Mouse (Mus musculus) telencephalon, adult 2 months (tissue): Measurements from ENCODE around the gene Fbxl19.
"Not testable (repeated sequence)": the region's sequence is repeated elsewhere in the genome, so short reads cannot be mapped to it uniquely, and the experiment has no call there.

Experiments
- DNase-seq: peaks from one replicate; pipeline ENCODE4 v3.0.0-alpha.2; 2011; ENCODE audit warnings: low read depth, low spot score

Gene Fbxl19

GRCm38 (mm10) chr7:127727898-127728297, 16.4 kb upstream of the Fbxl19 start:
- no peak for DNase-seq

DNA sequence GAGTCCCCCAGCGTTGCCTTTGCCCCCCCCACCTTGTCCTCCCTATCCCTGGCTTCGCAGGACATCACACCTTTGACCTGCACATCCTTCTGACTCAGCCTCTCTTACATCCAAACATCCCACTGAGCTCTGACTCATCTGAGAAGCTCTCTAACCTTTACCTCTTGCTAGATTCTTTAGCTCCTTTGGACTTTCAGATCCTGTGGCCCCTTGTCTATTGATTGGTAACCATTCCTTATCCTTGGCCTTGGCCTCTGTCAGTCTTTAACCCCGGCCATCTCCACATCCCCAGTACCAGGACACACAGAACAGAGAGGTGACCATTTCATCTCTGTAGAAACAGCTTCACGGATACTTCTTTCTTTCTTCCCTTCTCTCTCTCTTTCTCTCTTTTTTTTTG, 14.2 kb upstream of the Fbxl19 start:
- DNase-seq = no peak

DNA sequence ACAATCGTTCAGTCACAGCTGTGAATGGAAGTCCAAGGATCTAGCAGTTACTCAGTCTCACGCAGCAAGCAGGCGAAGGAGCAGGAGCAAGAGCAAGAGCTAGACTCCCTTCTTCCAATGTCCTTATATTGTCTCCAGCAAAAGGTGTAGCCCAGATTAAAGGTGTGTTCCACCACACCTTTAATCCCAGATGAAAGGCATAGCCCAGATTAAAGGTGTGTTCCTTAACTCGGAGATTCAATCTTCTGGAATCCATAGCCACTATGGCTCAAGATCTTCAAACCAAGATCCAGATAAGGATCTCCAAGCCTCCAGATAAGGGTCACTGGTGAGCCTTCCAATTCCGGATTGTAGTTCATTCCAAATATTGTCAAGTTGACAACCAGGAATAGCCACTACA, 12.3 kb upstream of the Fbxl19 start, which contains the start of gene Ctf2:
Gene Ctf2 (minus strand): TSS at position 101 of the 400 bp plus-strand sequence.
- not testable (repeated sequence) for DNase-seq

- peak; percentile 100 for DNase-seq
Observed at GRCm38 (mm10) chr7:127745251-127745651, 908 bp downstream of the Fbxl19 start.

DNA sequence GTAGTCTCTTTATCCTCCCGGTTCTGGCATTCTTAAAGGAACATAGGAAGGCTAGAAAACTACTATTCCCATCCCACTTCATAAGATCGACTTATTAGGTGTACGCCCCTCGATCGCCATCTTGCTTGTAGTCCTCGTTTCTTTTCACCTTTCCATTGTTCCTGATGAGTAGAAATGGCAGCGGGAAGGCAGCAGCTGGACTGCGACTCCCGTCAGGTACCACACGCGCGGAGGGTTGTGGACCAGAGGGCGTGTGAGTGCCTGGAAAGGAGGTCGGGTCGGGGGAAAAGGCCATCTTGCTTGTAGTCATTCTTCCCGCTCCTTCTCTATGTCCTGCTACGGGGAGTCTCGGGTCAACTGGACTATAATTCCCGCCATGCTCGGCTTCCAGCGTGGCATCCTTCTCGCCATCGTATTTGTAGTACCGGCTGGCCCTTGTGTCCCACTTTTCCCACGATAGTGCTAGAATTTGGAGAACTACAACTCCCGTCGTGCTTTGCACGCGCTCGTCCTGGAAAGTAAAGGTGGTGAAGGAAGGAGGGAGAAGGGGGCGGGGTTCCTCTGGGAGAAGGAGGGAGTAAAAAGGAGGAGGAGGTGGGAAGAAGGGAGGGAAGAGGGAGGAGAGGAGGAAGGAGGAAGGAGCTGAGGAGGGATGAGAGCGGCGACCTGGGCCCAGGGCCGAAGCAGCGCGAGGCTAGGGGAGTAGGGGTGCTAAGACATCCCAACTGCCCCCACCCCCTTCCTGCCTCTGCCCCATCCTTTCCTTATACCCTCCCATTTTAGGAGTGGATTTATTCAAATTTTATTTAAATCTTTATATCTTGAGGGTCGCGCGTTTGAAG, 1.5 kb downstream of the Fbxl19 start:
- peak; percentile 100 for DNase-seq

DNA sequence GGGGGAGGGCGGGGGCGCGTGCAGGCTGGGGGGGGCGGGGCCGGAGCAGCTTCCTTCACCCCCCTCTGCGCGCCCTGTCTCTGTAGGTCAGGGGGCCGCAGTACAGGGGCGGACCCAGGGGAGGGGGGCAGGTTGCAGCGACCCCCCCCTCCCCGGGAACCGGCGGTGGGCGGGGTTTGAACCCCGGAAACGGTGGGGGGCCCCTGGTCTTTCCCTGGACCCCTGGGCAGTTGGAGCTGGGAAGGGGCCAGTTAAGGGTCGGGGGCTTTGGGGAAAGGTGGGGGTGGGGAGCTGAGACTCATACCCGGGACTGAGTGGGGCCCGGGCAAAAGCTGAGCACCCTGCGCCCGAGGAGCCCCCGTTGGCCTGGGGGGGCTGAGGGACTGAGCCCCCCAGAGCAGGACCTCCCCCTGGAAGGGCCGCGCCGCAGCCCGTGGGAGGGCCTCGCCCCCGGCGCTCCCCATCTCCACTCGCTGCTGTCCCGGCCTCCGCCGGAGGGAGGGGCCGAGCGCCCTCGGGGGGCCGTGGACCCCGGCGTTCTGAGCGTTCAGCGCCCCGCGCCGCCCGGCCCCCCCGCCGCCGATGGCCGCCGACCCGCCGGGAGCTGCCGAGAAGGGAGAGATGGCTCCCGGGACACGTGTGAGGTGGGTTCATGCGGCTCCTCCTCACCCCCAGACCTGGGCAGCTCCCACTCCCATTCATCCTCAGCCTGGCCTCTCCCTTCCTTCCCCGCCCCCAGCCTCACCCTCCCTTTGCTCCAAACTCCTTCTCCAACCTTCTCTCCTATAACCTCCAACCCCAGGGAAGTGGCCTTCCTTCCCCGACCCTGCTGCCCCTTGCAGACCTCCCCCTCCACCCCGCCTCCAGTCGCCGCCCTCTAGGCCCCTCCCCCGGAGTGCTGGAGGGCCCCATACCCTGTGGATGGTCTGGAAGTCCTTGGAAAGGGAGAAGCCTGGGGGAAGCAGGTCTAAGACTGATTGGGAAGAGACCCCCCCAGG, 2.5 kb downstream of the Fbxl19 start:
- DNase-seq = no peak

DNA sequence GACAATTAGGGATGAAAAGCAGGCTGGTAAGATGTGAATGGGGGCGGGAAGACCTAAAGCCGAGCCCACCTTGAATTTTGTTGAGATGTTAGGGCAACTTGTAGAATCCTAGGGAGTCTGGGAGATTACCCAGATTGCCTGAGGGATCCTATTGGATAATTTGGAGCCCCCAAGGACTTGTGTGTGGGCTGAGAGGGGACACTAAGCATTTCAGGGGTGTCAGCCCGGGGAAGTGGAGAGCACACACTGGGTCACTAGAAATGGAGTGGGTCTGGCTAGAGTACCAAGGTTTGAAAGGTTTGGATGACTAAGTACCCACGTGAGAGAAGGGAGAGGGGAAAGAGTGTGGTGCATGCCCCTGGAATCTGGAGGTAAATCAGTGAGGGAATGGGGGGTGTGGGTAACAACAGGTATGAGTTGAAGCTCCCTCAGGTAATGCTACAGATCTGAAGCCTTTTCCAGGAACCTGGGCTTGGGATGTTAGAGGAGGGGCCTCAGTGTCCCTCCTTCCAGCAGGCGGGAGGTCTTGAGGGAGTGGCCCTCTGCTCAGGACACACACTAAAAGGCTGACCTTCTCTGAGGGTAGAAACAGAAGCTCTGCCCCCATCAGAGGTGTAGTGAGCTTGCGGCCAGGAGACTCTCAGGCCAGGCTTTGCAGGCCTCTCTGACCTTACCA, 3.4 kb downstream of the Fbxl19 start:
- no peak for DNase-seq

DNA sequence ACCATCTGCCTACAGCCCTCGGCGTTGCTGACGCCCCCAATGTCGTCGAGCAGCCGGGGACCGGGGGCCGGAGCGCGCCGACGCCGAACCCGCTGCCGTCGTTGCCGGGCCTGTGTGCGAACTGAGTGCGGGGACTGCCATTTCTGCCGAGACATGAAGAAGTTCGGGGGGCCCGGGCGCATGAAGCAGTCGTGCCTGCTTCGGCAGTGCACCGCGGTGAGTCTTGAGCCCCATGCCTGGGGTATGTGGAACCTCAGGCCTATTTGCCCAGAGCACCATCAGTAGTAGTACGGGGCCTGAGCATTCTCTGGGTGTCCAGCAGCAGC, 3.9 kb downstream of the Fbxl19 start:
- no peak for DNase-seq

DNA sequence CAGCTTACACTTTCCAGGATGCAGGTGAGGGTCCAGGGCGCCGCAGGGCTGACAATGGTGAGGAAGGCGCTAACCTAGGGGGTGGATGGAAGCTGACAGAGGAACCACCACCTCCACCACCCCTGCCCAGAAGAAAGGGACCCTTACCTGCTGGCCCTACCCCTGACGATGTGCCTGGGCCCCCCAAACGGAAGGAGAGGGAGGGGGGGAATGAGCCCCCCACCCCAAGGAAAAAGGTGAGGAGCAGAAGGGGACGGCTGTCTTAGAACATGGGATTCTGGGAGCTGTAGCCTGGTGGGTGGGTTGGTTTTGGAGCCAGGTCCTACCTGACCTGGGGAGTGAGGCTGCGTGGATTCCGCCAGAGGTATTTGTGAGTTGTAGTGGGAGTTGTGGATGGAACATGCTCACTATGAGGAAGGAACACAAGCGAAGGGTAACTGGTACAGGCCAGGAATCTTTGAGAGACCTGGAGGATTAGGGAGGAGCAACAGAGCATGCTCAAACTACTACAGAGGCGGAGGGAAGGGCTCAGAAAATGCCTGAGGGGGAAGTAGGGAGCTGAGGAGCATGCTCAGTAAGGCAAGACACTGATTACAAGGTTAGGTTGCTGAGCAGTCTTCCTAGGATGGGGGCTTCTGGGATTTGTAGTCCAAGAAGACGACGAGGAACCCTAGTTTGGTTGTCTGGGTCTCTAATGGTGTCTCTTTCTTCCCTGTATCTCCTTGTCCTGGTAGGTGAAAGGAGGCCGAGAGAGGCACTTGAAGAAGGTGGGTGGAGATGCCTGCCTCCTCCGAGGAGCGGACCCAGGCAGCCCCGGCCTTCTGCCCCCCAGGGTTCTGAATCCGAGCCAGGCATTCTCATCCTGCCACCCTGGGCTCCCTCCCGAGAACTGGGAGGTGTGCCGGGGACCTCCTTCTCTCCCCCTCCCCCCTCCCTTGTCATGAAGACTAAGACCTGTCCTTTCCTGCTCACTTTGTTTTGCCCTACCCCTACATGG, 6.1 kb downstream of the Fbxl19 start:
- peak; percentile 91 for DNase-seq

DNA sequence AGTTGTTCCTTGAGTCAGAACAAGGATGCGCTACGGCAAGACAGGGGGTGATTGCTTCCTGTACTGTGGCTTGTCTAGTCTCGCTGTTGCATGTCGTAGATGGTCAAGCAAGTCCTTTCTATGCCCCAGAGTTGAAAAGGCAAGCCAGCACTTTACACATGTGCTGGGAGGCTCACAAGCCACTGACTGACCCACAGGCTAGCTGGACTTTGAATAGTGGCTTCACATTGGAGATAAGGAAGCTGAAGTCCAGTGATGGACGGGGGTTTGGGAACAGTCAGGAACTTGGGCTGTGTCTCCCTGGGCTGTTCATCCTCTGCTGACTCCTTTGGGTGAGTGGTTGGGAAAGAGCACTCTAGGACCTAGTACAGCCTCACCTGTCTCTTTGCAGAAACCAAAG, 7.3 kb downstream of the Fbxl19 start:
- DNase-seq = no peak

- no peak for DNase-seq
Observed at GRCm38 (mm10) chr7:127752069-127752468, 7.7 kb downstream of the Fbxl19 start.

DNA sequence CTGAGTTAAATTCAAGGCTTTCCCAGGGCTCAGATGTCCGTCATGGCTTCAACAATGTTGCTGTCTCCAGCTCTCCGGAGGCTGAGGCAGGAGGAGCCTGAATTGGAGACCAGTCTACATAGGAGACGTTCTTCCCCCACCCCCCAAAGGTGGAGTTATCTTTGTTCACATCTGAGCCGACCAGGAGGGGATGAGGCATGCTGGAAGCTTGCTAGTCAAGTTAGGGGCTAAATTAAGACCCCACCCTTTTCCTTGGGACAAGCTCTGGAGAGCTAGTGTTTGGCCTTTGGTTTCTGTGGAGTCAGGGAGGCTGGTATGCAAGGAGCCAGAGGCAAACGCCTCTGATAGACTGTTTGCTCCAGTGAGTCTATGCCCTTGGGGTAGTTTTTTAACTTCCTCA, 8.8 kb downstream of the Fbxl19 start:
- DNase-seq = no peak

- no peak for DNase-seq
Observed at GRCm38 (mm10) chr7:127753741-127754140, 9.4 kb downstream of the Fbxl19 start.

DNA sequence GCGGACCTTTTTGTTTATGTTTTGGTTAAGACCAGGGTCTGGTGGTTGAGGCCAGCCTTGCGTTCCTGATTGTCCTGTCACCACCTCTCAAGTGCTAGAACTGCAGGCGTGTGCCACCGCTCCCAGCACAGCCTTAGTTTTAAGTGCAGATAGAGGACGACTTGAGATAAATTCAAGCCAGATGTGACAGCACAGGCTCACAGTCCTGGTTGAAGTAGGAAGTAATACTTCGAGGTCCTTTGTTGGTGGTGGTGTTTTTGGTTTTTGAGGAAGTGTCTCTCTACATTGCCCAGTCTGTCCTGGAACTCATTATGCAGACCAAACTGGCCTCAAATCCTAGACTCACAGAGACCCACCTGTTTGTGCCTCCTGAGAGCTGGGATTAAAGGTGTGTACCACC, 15.4 kb downstream of the Fbxl19 start:
- no peak for DNase-seq

DNA sequence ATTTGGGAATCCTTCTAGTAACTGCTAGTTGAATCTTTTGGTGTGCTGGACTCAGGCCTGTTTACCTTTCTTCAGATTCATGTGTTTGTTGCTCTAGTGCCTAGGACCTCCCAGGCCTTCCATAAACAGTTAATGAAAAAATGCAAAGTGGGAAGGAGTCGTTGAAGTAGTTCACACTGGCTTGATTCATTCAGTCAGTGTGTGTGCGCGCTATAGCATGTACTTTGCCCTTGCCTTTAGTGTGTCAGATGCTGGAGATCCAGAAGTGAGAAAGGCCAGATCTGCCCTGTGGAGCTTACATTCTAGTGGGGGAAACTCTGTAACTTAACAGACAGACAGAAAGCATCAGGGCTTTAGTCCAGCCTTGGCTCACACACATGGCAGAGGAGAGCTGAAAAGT, 16.1 kb downstream of the Fbxl19 start:
- DNase-seq = no peak

DNA sequence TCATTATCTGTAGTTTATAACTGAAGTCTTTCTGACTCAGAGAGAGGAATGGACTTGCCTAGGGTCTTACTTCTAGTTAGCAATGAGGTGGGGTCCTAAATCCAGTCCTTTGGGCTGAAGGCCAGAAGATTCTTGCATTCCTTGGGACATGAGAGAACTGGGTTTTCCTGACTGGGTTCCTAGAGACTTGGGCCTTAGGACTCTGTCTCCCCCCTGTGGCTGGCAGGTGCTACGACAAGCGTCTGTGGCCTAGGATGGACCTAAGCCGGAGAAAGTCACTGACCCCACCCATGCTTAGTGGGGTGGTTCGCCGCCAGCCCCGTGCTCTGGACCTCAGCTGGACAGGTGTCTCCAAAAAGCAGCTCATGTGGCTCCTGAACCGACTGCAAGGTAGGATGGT, 16.7 kb downstream of the Fbxl19 start:
- no peak for DNase-seq

DNA sequence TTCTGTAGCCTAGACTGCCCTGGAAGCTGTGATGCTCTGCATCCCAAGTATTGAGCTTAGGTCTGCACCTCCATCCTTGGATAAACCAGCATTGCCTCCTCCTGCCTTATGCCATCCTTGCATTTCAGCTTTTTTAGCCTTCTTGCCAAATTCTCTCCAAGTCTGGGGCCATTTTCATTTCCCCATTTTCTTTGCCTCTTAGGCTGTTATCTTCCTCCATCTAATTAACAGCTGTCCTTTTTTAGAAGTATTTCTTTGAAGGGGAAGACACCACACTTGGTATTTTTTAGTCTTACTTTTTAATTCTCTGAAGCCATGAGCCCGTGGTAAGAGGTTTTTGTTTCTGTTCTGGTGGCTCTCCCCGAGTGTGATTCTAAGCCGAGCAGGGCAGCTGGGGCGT, 19.3 kb downstream of the Fbxl19 start:
- DNase-seq = no peak

GRCm38 (mm10) chr7:127765756-127766155, 21.4 kb downstream of the Fbxl19 start:
- no peak for DNase-seq

DNA sequence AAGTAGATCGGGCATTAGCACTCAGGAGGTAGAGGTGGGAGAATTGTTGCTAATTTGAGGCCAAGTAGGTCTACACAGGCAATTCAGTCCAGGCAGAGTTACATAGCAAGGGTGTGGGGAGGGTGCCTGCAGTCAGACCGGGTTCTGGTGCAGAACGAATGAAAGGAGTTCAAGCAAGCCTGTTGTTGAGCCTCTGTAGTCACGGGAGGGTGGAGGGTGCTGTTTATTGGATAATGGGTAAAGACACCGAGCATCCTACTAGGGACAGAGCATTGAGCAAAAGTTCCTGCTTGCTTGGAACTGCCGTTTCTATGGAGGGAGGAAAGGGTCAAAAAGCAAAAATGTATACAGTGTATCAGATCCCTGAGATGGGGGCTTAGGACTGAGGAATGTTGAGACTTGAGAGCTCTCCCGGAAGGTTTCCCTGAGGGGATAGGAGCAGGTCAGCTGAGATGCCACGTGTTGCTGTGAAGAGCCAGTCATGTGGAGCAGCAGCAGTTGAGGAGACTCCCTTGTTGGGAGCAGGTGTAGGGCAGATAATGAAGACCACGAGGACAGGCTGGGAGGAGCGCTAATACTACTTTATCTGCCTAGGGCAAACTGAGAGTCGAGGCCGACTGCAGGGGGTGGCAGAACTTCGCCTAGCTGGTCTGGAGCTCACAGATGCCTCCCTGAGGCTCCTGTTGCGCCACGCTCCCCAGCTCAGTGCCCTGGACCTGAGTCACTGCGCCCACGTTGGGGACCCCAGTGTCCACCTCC, 22.7 kb downstream of the Fbxl19 start:
- no peak for DNase-seq
